Mouse (Mus musculus): ENCODE data around the gene Samd10.

The Samd10 gene

DNA sequence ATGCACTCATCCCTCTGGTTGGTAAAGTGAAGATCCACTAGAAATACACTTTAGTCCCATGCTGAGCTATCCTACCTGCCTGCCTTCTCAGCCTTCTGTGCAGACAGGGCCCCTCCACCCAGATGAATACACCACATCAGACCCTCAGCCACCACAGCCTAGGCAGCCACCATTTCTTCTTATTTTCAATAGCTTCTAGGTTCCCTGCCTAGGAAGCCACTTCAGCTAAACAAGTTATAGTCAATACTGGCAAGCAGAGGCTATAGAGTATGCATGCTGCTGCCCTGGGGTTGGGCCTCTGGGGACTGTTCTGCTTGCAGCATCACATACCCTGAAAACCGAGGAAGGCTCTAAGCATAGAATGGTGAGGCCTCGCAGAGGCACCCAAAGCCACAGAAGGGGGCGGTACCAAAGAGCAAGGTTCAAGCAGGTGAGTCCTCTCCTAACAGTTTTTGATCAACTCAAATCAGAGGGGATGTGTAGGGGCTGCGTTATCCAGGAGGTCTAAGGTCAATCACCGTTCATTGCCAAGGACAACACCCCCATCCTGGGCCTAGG, 7.4 kb downstream of the Samd10 start, which contains the start of gene Prpf6:
Gene Prpf6, plus strand, starts transcription at position 341 of the 558 bp plus-strand sequence.
- DNase-seq: no peak

GRCm38 (mm10) chr2:181590471-181590870, 8.5 kb downstream of the Samd10 start:
- no peak for DNase-seq

- DNase-seq: no peak
These were observed 9.3 kb downstream of the Samd10 start for GRCm38 (mm10) chr2:181589732-181590105.

DNA sequence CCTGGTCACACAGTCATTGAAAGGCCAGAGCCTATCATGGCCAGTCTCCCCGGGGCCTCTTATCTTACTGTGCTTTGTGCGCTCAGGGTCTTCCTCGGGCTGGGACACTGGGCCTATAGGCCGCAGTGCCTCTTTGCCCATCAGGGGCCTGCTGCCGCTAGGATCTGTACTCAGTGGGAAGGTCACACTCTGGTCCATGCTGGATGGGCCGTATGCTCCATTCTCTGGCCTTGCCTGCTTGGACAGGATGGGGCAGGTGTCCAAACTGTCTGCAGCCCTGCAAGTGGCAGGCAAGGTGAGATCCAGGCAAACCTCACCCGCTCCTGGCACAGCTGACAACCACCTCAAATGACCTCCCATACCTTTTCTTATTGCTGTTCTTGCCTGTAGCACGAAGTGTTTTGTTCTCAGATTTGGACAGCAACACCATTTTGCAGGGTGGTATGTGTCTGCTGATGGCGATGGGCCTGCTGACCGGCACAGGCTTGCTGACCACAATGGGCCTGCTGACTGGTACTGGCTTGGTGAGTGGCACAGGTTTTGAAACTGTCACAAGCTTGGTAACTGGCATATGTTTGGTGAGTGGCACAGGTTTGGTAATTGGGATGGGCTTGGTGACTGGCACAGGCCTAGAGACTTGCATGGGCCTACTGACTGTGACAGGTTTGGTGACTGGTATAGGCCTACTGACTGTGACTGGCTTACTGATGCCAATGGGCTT, 9.8 kb downstream of the Samd10 start:
- no peak for DNase-seq

DNA sequence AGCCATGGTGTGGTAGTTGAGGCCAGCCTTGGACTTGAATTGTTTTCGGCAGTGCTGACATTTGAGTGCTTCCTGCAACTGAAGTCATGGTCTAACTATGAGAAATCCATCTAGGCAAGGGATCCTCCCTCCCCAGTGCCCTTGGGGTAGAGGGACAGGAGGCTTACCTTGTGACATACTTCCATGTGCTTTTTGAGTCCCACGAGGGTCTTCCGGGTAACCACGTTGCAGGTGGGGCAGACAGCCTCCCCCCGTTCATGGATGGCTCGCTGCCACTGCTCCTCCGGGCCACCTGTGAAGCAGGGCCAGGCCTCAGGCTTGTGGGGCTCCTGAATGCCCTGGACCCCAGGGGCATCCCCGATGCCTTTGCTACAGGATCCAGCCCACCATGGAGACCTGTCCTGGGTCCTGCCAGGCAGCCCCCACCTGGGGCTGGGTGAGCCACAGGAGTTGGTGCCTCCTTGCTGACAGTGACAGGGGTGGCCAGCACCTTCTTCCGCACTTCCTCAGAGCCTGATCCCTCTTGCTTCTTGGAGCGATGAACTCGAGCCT, 10.7 kb downstream of the Samd10 start:
- no peak for DNase-seq

DNA sequence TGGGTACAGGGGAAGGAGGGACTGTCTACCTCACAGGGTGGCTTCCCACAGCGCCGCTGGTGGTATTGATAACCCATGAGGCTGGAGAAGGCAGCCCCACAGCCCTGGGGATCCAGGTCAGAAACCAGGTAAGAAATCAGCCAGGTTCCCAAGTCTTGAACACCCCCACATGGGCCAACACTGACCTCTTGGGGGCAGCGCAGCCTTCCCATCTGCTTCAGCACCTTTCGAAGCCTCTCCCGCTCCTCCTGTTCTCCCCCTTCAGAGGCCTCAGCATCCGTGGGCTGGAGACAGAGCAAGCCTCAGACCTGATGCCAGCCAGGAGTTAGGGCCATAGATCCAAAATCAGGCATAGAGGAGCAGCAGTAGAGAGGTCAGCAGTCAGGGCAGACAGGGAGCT, 11.2 kb downstream of the Samd10 start:
- no peak for DNase-seq

DNA sequence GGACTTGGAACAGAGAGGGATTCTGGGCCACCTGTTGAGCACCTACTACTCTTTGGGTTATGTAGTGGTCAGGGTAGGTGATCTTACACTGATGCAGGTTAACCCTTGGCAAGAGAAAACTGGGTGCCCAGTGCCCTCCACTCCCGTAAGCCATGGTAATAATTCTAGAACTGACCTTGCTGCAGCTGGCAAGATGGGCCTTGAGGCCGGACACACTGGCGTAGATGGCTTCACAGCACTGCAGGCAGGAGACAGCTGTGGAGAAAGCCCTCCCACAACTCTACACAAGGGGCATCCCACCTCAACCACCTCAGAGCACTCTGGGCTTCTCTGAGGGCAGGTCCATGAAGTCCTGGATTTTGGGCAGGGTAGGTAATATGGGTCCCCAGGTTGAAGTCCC, 12.9 kb downstream of the Samd10 start:
- DNase-seq: no peak

DNA sequence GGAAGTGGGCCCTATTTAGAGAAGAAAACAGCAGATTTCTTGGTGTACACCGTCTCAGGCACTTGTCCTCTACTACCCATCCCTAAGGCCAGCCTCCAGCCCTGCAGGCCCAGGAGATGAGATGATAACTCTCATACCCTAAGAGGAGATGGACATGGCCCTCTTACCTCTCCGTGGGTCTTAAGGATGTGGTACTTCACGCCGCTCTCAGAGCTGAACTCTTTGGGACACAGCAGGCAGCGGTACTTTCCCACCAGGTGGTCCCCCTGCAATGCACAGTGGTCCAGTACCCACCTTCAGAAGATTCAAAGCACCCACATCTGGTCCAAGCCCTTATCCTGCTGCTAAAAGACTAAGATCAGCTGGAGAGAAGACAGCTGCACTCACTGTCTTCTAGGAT, 13.5 kb downstream of the Samd10 start:
- DNase-seq: no peak

GRCm38 (mm10) chr2:181584411-181584942, 14.5 kb downstream of the Samd10 start, which contains the start of gene Uckl1:
Gene Uckl1, minus strand, starts transcription at chr2:181584892.
- DNase-seq: no peak

DNA sequence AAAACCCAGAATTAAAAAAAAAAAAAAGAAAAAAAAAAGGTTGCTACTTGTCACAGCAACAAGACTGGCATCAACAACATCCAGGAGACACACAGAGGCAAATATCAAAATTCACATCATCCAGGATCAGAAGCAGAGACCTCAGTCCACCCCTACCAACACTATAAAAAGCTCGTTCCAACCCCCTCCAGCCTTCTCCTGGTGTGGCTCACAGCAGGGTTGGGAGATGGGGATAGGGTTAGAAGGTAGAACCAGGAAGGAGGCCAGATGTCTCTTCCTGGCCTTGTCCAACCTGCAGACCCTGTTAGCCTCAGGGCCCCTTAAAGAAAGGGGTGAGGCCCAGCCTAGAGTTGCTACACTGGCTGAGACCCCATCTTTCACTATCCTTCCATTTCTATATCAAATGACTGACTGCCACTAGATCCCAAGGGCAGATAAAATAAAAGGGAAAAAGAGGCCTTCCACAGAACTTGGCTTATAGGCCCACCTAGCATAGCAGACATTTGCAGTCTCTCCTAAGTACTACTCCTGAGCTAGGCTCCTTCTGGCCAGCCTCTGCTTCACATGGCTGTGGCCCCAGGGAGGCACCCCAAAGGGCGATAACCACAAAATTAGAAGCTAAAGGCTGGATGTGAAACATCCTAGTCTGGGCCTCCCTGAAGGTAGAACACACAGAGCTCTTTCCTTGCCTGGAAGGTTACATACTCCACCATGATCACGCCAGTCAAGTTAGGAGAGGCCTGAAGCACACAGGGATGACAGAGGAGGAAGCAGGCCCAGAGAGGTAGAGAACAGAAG, 15.4 kb downstream of the Samd10 start:
- DNase-seq: no peak

DNA sequence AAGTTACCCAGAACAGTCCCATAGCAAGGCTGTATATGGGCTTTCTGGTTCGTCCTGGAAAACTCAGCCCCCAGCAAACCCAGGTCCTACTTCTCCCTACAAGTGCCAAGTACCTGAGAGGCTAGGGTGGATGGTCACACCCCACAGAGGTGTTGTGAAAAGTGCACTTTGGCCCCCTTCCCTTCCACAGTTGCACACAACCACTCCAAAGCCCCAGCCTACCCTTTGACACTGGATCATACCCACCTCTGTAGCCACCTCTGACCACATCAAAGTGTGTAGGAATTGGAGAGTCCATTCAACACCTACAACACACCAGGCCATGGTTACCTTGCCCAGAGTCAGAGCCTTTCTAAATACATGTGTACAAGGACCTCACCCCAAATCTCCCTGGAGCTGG, 16.1 kb downstream of the Samd10 start:
- no peak for DNase-seq

- no peak for DNase-seq
These were observed 16.7 kb downstream of the Samd10 start for GRCm38 (mm10) chr2:181582358-181582757.

GRCm38 (mm10) chr2:181581402-181582120, 17.5 kb downstream of the Samd10 start:
- peak; percentile 84 to 90 for DNase-seq

DNA sequence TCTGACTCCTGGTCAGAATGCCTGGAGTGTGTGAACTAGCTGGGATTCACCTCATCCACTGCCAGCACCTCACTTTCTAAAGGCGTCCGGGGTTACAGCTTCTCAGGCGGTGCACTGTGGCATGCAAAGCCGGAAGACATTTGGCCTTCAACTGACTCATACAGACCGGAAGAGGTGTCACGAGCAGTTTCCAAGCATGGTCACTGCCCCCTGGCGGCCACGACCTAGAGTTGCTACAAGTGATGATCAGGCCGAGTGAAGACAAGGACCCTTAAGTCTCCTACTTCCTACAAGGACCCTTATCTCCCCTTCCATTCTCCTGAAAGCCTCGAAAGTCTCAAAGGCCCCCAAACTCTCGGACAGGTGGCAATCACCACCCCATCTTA, 18.0 kb downstream of the Samd10 start:
- peak; percentile 81 to 85 for DNase-seq

DNA sequence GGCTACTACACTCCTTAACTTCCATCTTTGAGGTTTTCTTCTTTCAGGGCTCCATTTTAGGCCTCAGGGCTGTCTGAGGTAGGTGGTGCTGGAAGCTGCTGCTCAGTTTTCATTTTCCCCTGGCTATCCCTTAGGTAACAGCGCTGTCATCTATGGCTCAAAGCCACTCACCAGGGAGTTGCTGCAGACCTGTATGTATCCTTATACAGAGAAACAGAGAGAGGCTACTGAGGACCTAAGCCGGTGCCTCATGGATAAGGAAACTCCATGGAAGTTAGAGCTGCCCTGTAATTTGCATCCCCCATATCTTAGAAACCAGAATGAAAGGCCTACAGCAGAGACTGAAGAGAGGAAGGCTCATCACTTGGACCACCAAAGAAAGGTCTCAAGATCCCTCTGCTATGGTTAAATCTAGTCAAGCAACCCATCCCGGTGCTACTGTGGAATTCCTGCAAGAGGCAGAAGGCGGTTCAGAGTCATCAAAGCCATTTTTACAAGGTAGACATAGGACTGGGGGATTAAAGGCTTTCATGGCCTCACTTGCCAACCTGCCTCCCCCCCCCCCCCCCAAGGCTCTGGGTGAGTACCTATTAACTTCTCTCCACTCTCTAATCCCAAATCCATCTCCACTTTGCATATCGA, 18.8 kb downstream of the Samd10 start:
- DNase-seq: no peak

GRCm38 (mm10) chr2:181579681-181580080, 19.3 kb downstream of the Samd10 start:
- DNase-seq: no peak

DNA sequence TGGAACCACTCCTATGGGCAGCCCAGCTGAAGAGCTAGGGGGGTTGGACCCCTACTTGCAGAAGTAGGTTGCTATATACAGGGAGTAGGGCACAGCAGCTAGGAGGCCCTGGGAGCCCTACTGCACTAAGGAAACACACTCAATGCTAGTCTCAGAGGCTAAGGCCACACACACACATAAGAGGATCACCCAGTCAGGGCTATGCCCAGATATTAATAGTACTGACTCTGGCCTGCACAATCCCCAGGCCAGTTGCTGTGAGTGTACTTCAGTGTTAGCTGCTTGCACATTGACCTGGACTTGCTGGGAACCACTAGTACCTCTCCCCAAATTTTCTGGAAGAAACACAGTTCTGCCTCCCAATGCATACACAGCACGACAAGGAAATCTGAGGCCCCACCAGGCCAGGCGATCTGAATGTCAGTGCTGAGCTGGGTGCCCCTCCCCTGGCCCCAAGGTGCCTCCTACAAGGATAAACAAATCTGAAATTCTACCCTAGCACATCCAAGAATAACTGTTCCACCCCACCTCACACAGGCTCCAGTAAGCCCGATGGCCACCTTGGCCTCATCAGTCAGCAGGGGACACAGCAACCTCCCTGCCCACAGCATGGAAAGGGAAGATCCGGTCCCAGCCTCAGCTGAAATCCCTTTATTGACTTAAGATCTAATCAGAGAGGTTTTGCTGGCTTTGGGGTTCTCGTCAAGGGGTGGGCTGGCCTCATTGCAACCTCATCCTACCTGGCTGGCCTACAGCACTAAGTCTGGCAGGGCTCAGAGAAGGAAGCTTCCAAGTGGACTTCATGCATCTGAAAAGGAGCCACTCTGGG, 20.0 kb downstream of the Samd10 start:
- DNase-seq: no peak

DNA sequence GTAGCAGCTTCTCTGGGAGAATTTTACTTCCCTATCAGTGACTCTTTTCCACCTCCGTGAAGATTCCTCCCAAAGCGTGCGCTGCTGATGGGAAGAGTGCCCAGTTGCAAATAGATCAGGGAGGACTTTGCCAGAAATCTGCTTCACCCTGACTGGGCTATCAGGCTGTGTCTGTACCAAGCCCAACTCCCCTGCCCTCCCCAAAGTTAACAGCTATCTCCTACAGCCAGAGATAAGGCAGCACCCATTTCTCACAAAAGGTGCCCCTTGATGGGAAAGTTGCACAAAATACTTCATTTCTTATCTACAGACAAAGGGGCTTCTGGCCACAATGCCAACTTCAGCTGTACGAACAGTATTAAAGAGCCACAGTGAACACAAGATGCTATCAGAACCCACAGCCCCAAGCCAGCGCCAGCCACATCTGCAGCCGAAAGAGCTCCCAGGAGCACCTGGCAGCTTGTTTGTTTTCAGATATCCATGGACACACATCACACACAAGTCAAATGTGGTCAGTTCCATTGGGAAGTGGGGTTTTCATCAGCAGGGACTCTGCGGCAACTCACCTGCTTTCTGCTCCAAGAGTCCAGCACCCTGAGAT, 20.9 kb downstream of the Samd10 start:
- no peak for DNase-seq

DNA sequence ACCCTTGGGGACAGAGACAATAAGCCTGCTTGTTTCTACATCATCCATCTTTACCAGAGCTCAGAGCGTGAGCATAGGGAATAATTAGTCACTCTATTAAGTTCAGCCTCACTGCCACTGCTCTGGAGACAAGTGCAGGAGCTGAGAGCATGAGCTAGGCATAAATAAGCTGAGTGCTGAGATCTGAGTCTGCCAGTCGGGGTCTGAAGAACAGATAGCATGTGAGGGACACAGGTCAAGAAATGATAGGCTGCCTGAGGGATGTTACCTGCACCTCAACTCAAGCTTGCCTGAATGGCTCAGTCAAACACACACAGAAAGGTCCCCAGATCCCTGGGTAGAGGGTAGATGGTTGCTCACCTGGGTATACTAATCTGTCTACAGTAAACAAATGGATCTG, 21.9 kb downstream of the Samd10 start:
- DNase-seq: no peak

- no peak for DNase-seq
These were observed 22.4 kb downstream of the Samd10 start for GRCm38 (mm10) chr2:181576613-181577012.

Measured in kidney, adult 8-10 months (tissue).